Comparison of ENCODE assay signal across 10 mouse cellular contexts in the genomic region with DNA sequence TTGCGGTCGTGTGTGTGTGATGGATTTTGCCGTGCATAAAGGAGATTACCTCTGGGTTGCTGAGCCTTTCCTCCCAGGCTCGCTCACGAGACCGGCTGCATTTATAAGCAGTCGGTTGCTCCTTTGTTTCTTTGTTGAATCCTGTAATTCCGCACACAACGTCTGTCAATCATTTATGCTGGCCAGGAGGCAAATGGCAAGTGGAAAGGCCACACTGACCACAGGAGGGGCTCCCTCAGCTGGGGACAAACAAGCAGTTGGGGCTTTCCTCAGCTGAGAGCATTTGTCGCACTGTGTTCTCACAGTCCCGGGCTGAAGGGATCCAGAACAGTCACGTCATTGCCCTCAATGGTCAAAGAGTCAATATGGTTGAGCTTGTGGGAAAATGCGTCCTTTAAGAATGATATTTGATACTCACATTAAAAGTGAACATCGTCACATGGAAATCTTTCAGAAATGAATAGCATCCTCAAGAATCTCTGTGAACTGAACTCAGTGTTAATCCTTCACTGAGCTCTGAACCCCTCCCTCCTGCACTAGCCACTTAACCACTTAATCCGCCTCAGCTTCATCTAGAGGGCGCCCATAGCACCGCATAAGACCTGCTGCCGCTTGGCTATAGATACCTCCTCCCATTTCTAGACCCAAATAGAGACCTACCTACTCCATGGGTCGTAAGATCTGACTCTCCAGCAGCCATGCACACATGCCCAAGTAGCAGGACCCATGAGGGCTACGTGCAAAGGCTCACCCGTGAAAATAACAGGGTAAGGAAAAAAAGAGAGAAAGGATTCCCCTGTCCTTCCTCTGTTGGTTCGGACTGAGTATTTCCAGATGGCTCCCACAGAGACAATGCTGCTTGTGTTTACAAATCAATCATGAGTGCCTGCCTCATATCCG. TPM values are rescaled to one million over a fixed set of nuclear protein-coding genes. Genes with fewer than 3 reads are reported as not detected.
DNase-seq lines count a peak whose midpoint lies in the region; ATAC-seq and TF ChIP-seq lines count a peak whose summit lies in the region.
"Had no signal": no experiment of that assay in that cellular context is flagged by ENCODE, and none has a peak within 500 bp of the region (broad histone marks: within the 10 kb centered on the region; RNA-seq: fewer than 3 reads in every experiment).

No protein-coding gene starts in this region.

- no peak overlapping the region for H3K9ac ChIP-seq in intestine, embryonic 14.5 days (ENCODE audit: low read length)
- H3K9ac ChIP-seq in intestine, postnatal 0 days (ENCODE audit: low read depth, low read length), result no peak overlapping the region
- H3K9ac ChIP-seq in hindbrain, embryonic 13.5 days, result peak overlapping the region; percentile 68
- H3K9ac ChIP-seq in neural tube, embryonic 13.5 days, result peak overlapping the region; percentile 72
- no peak overlapping the region for H3K9ac ChIP-seq in liver, embryonic 12.5 days

- H3K4me2 ChIP-seq in intestine, embryonic 14.5 days (ENCODE audit: low read length), result peak overlapping the region; percentile 1
- no peak overlapping the region for H3K4me2 ChIP-seq in intestine, postnatal 0 days (replicated peaks; ENCODE audit: low read depth)
- peak overlapping the region; percentile 56 for H3K4me2 ChIP-seq in hindbrain, embryonic 13.5 days
- peak overlapping the region; percentile 53 for H3K4me2 ChIP-seq in neural tube, embryonic 13.5 days
- no peak overlapping the region for H3K4me2 ChIP-seq in liver, embryonic 12.5 days

- WGBS in intestine, embryonic 14.5 days, result 57% methylated on average over 23 of the region's 23 CpGs
- WGBS in intestine, postnatal 0 days, result 66% methylated on average over 23 of the region's 23 CpGs
- 8% methylated on average over 23 of the region's 23 CpGs for WGBS in hindbrain, embryonic 13.5 days
- WGBS in neural tube, embryonic 13.5 days, result 19% methylated on average over 23 of the region's 23 CpGs
- 66% methylated on average over 23 of the region's 23 CpGs for WGBS in liver, embryonic 12.5 days (ENCODE audit: insufficient replicate concordance)

- no peak for TF ChIP-seq CTCF in intestine, postnatal 0 days (IDR thresholded peaks at IDR 0.05; ENCODE audit: low read depth)

- no peaks in the 10 kb centered on the region for H3K27me3 ChIP-seq in intestine, embryonic 14.5 days (replicated peaks; ENCODE audit: control insufficient read depth, insufficient read depth, low read length)
- H3K27me3 ChIP-seq in intestine, postnatal 0 days (replicated peaks; ENCODE audit: control insufficient read depth, insufficient read depth, low read length), result no peaks in the 10 kb centered on the region
- no peaks in the 10 kb centered on the region for H3K27me3 ChIP-seq in hindbrain, embryonic 13.5 days
- no peaks in the 10 kb centered on the region for H3K27me3 ChIP-seq in neural tube, embryonic 13.5 days
- H3K27me3 ChIP-seq in liver, embryonic 12.5 days (replicated peaks), result no peaks in the 10 kb centered on the region

- H3K36me3 ChIP-seq in intestine, embryonic 14.5 days (ENCODE audit: control insufficient read depth, insufficient read depth, low read length), result no peaks in the 10 kb centered on the region
- no peaks in the 10 kb centered on the region for H3K36me3 ChIP-seq in intestine, postnatal 0 days (ENCODE audit: control insufficient read depth, insufficient read depth)
- no peaks in the 10 kb centered on the region for H3K36me3 ChIP-seq in hindbrain, embryonic 13.5 days
- H3K36me3 ChIP-seq in neural tube, embryonic 13.5 days, result no peaks in the 10 kb centered on the region
- no peaks in the 10 kb centered on the region for H3K36me3 ChIP-seq in liver, embryonic 12.5 days

- ATAC-seq in intestine, embryonic 14.5 days (replicated peaks; ENCODE audit: low FRiP score, low TSS enrichment, low read depth), result peak; percentile 65
- no peak for ATAC-seq in intestine, postnatal 0 days
- peak; percentile 81 for ATAC-seq in hindbrain, embryonic 13.5 days (ENCODE audit: low FRiP score)
- ATAC-seq in neural tube, embryonic 13.5 days (ENCODE audit: low read depth), result peak; percentile 74
- ATAC-seq in liver, embryonic 12.5 days, result no peak

- 0 out of 2 replicates have a peak overlapping the region, but pooled peaks have one; percentile 0 for H3K4me3 ChIP-seq in intestine, embryonic 14.5 days (ENCODE audit: low read depth, low read length)
- no peak overlapping the region for H3K4me3 ChIP-seq in intestine, postnatal 0 days (ENCODE audit: low read depth, low read length)
- peak overlapping the region; percentile 34 for H3K4me3 ChIP-seq in hindbrain, embryonic 13.5 days
- peak overlapping the region; percentile 32 for H3K4me3 ChIP-seq in neural tube, embryonic 13.5 days
- H3K4me3 ChIP-seq in liver, embryonic 12.5 days, result no peak overlapping the region

- peak; percentile 56 for DNase-seq in intestine, embryonic 14.5 days (ENCODE audit: low spot score)
- DNase-seq in embryo, embryonic 10.5 days (ENCODE audit: low spot score), result peak; percentile 71
- no peak for DNase-seq in urinary bladder, postnatal 36 days (ENCODE audit: low spot score in 2 of 2)
- DNase-seq in testis, postnatal 10 days (ENCODE audit: low spot score), result no peak
- DNase-seq: adrenal gland, postnatal 25 days; lung, postnatal 4 days had no signal

- H3K27ac ChIP-seq in intestine, embryonic 14.5 days (ENCODE audit: low read depth), result peak overlapping the region; percentile 63
- H3K27ac ChIP-seq in intestine, postnatal 0 days (ENCODE audit: low read depth, low read length), result no peak overlapping the region
- peak overlapping the region; percentile 96 for H3K27ac ChIP-seq in hindbrain, embryonic 13.5 days
- H3K27ac ChIP-seq in neural tube, embryonic 13.5 days (replicated peaks), result peak overlapping the region; percentile 95
- no peak overlapping the region for H3K27ac ChIP-seq in liver, embryonic 12.5 days

- no peaks in the 10 kb centered on the region for H3K9me3 ChIP-seq in intestine, embryonic 14.5 days (ENCODE audit: control insufficient read depth, low read length)
- H3K9me3 ChIP-seq in intestine, postnatal 0 days (ENCODE audit: control insufficient read depth), result no peaks in the 10 kb centered on the region
- H3K9me3 ChIP-seq in hindbrain, embryonic 13.5 days, result no peaks in the 10 kb centered on the region
- no peaks in the 10 kb centered on the region for H3K9me3 ChIP-seq in neural tube, embryonic 13.5 days
- H3K9me3 ChIP-seq in liver, embryonic 12.5 days (replicated peaks), result no peaks in the 10 kb centered on the region

- H3K4me1 ChIP-seq in intestine, embryonic 14.5 days (replicated peaks; ENCODE audit: control insufficient read depth, insufficient read depth, low read length), result peaks cover 5% of the 10 kb centered on the region; the same call in 1 of the 2 replicates
- no peaks in the 10 kb centered on the region for H3K4me1 ChIP-seq in intestine, postnatal 0 days (replicated peaks; ENCODE audit: control insufficient read depth, insufficient read depth, low read length)
- H3K4me1 ChIP-seq in hindbrain, embryonic 13.5 days (replicated peaks), result peaks cover 61% of the 10 kb centered on the region
- H3K4me1 ChIP-seq in neural tube, embryonic 13.5 days (replicated peaks), result peaks cover 50% of the 10 kb centered on the region
- no peaks in the 10 kb centered on the region for H3K4me1 ChIP-seq in liver, embryonic 12.5 days

RNA-seq across cellular contexts. Expression of gene Kif21a, which starts 32.2 kb away (rescaled TPM):
- polyA plus RNA-seq in intestine, embryonic 14.5 days (2014; fragmentation: Nextera tagmentation; extraction: Ambion mirVana), result 12.5 and 12.8 TPM in 2 replicates
- polyA plus RNA-seq in intestine, postnatal 0 days (2015; fragmentation: Nextera tagmentation; extraction: Ambion mirVana), result 13.3 and 16.0 TPM in 2 replicates
- 48.9 and 51.6 TPM in 2 replicates for polyA plus RNA-seq in hindbrain, embryonic 13.5 days (2015; fragmentation: Nextera tagmentation; extraction: Ambion mirVana)
- polyA plus RNA-seq in neural tube, embryonic 13.5 days (2015; fragmentation: Nextera tagmentation; extraction: Ambion mirVana), result 42.0 and 46.0 TPM in 2 replicates
- 1.9 and 2.0 TPM in 2 replicates for polyA plus RNA-seq in liver, embryonic 12.5 days (2016; fragmentation: Nextera tagmentation; extraction: Ambion mirVana)

Comparison
In these comparisons a context has a peak if more than half of its experiments do, and no peak if none do; other contexts are left out.
1. ATAC-seq: peak in intestine, embryonic 14.5 days (single experiment), hindbrain, embryonic 13.5 days (single experiment) and neural tube, embryonic 13.5 days (single experiment); none in intestine, postnatal 0 days (single experiment) and liver, embryonic 12.5 days (single experiment).
2. H3K27ac ChIP-seq: peak in intestine, embryonic 14.5 days (single experiment), hindbrain, embryonic 13.5 days (single experiment) and neural tube, embryonic 13.5 days (single experiment); none in intestine, postnatal 0 days (single experiment) and liver, embryonic 12.5 days (single experiment).
3. H3K4me2 ChIP-seq: peak in intestine, embryonic 14.5 days (single experiment), hindbrain, embryonic 13.5 days (single experiment) and neural tube, embryonic 13.5 days (single experiment); none in intestine, postnatal 0 days (single experiment) and liver, embryonic 12.5 days (single experiment).
4. H3K4me3 ChIP-seq: peak in intestine, embryonic 14.5 days (single experiment), hindbrain, embryonic 13.5 days (single experiment) and neural tube, embryonic 13.5 days (single experiment); none in intestine, postnatal 0 days (single experiment) and liver, embryonic 12.5 days (single experiment).
5. DNase-seq: peak in intestine, embryonic 14.5 days (single experiment) and embryo, embryonic 10.5 days (single experiment); none in urinary bladder, postnatal 36 days (0 of 2) and testis, postnatal 10 days (single experiment).
6. H3K9ac ChIP-seq: peak in hindbrain, embryonic 13.5 days (single experiment) and neural tube, embryonic 13.5 days (single experiment); none in intestine, embryonic 14.5 days (single experiment), intestine, postnatal 0 days (single experiment) and liver, embryonic 12.5 days (single experiment).